Mouse (Mus musculus) heart, postnatal 0 days (tissue): ENCODE data around the gene Fgfr2.

Experiments used
- CTCF ChIP-seq: IDR thresholded peaks from 2 replicates; pipeline ENCODE4 v1.5.1; 2016; ENCODE audit warnings: antibody characterized with exemption, control low read depth, low read depth
- EP300 ChIP-seq: IDR thresholded peaks from 2 replicates; pipeline ENCODE4 v1.6.1; 2016; ENCODE audit warnings: antibody characterized with exemption, low read depth

GRCm38 (mm10) chr7:130935421-130935792 lies 2187.7 kb downstream of the Fgfr2 start:
- TF ChIP-seq CTCF (no peak), EP300 (no peak)
